ENCODE assay signal across 8 mouse cellular contexts in genomic region chr3:123298283-123298682, GRCm38 (mm10). TPM values are rescaled to one million over a fixed set of nuclear protein-coding genes. Genes with fewer than 3 reads are reported as not detected.
DNase-seq lines count a peak whose midpoint lies in the region; ATAC-seq lines count a peak whose summit lies in the region.

No protein-coding gene starts in this region.

- intact Hi-C loops in left cerebral cortex, postnatal 4 days (cut with DNase I), result no loop called here

- peak; percentile 78 for ATAC-seq in cerebellum, adult (ENCODE audit: insufficient number of reproducible peaks, low FRiP score, low TSS enrichment)

- DNase-seq in cerebellum, postnatal 14 days, result peak; percentile 91 to 93
- DNase-seq in layer of hippocampus, adult 9-10 months (ENCODE audit: low spot score), result peak; percentile 81
- peak; percentile 87 for DNase-seq in left cerebral cortex, postnatal 4 days
- DNase-seq in adrenal gland, postnatal 36 days, result no peak
- DNase-seq in heart, postnatal 4 days, result no peak
- DNase-seq in spleen, adult 12 weeks (ENCODE audit: low spot score), result no peak
- DNase-seq in kidney, postnatal 25 days, result no peak

RNA-seq across cellular contexts. Expression of gene Sec24d, which starts 31.0 kb away (rescaled TPM):
- total RNA-seq in left cerebral cortex, postnatal 4 days (2021), result 10 to 100 TPM; 21.1 to 22.7 TPM
- total RNA-seq in adrenal gland, postnatal 36 days (2021), result 100 to 1,000 TPM in 1 of 2 experiments, 10 to 100 TPM in 1; 86.7 to 183 TPM
- 10 to 100 TPM; 65.6 to 69.4 TPM for total RNA-seq in heart, postnatal 4 days (2021)

Comparison
In these comparisons a context has a peak if more than half of its experiments do, and no peak if none do; other contexts are left out.
1. DNase-seq: peak in cerebellum, postnatal 14 days (2 of 2), layer of hippocampus, adult 9-10 months (single experiment) and left cerebral cortex, postnatal 4 days (single experiment); none in adrenal gland, postnatal 36 days (0 of 2), heart, postnatal 4 days (single experiment), spleen, adult 12 weeks (single experiment) and kidney, postnatal 25 days (0 of 2).